Mouse (Mus musculus): ENCODE results near the gene Haspin. TPM values are rescaled to one million over a fixed set of nuclear protein-coding genes. Genes with fewer than 3 reads are reported as not detected.
A peak's percentile ranks its signal among the peaks of the same experiment; 100 is the strongest.

Gene Haspin
- polyA plus RNA-seq, 1 experiment, result 8.6 TPM

DNA sequence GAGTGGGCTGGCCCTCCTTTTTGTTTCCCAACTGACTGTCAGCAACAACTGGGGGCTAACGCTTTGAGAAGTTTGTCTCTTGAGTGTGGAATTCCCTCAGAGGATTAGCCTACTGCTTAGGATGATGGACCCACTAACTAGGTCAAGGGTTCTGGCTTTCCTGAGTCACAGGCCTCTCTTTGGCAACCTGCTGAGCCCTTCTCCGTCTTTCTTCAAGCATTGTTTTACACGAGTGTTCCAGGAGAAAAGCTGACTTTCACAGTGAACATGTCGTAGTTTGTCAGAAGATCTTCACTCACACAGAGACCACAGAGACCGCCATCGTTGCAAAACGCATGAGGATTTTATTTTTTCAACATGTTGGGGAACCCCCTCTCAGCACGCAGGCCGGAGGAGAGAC is 10.1 kb upstream of the Haspin start:
- no peak for DNase-seq
- Histone ChIP-seq H3K27me3 (ENCODE audit: control insufficient read depth, insufficient read depth, low read length) (no peaks in the 10 kb centered on the region), H3K4me1 (replicated peaks; ENCODE audit: control insufficient read depth, insufficient read depth, low read length) (no peaks in the 10 kb centered on the region), H3K4me3 (ENCODE audit: control insufficient read depth, insufficient read depth, low read length) (no peak overlapping the region), H3K27ac (ENCODE audit: control insufficient read depth, insufficient read depth, low read length) (no peak overlapping the region), H3K36me3 (ENCODE audit: control insufficient read depth, insufficient read depth, low read length) (no peaks in the 10 kb centered on the region)
- no peak for TF ChIP-seq POLR2A (IDR thresholded peaks at IDR 0.05; ENCODE audit: control insufficient read depth, extremely low read depth, insufficient read depth, low read length, poor library complexity)
- no peak for TF ChIP-seq CTCF (IDR thresholded peaks at IDR 0.05; ENCODE audit: borderline replicate concordance, control insufficient read depth, extremely low read depth, insufficient read depth, low read length, poor library complexity)
- WGBS, result 89% methylated on average over 9 of the region's 9 CpGs

DNA sequence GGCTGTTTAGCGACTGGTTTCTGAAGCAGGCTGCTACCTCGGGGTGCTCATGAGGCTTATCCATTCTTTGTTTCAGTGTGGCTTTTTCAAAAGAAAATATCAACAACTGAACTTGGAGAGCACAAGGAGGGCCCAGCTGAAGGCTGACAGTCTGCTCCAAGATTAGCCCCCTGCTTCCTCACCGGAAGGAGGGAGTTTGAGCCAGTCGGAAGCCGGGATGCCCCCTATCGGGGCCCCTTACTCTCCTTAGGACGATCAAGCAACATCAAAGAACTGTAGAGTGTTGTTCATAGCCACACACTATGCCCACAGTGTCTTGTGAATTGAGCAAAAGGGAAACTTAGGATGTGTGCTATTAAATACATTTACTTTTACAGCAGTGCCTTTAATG is 8.9 kb upstream of the Haspin start:
- Histone ChIP-seq H3K27ac (ENCODE audit: control insufficient read depth, insufficient read depth, low read length) (no peak overlapping the region), H3K4me1 (replicated peaks; ENCODE audit: control insufficient read depth, insufficient read depth, low read length) (no peaks in the 10 kb centered on the region), H3K27me3 (ENCODE audit: control insufficient read depth, insufficient read depth, low read length) (no peaks in the 10 kb centered on the region), H3K4me3 (ENCODE audit: control insufficient read depth, insufficient read depth, low read length) (no peak overlapping the region), H3K36me3 (ENCODE audit: control insufficient read depth, insufficient read depth, low read length) (no peaks in the 10 kb centered on the region)
- 77% methylated on average over 7 of the region's 7 CpGs for WGBS
- DNase-seq, result no peak
- TF ChIP-seq POLR2A (IDR thresholded peaks at IDR 0.05; ENCODE audit: control insufficient read depth, extremely low read depth, insufficient read depth, low read length, poor library complexity) (no peak), CTCF (IDR thresholded peaks at IDR 0.05; ENCODE audit: borderline replicate concordance, control insufficient read depth, extremely low read depth, insufficient read depth, low read length, poor library complexity) (no peak)

DNA sequence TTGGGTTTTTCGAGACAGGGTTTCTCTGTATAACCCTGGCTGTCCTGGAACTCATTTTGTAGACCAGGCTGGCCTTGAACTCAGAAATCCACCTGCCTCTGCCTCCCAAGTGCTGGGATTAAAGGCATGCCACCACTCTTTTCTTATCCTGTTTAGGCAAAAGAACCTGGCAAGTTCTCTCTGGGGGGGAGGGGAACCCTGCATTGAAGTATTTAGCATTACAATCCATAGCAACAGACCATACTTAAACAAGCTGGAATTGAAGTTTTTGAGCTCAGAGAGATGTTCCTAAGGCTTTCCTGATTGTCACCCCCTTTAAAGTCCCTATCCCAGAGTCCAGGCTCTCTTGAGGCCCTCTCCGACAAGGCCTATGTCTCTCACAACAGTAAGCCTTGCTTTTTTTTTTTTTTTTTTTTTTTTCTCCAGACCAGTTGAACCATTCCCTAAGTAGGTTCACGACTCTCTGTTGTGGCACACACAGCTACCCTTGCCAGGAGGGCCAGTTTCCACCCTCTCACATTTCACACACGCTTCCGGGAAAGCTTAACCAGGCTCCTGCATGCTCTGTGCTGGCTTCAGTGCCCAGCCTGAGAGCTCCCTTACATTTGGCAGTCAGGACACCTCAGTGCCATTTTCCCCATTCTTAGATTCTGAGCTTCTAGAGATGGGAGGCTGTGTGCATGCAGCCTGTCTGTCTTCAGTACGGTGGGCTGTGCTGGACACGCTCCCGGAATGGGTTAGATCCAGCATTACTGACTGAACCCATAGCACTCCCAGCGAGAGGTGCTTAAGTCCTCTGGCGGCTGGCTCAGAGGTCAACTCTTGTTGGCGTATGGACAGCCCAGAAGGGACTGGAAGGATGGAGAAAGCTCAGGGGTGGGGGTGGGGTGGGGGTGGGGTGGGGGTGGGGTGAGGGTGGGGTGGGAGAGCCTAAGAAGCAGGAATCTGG is 8.2 kb upstream of the Haspin start:
- no peak overlapping the region for H3K27ac ChIP-seq (ENCODE audit: control insufficient read depth, insufficient read depth, low read length)
- 89% methylated on average over 11 of the region's 11 CpGs for WGBS

DNA sequence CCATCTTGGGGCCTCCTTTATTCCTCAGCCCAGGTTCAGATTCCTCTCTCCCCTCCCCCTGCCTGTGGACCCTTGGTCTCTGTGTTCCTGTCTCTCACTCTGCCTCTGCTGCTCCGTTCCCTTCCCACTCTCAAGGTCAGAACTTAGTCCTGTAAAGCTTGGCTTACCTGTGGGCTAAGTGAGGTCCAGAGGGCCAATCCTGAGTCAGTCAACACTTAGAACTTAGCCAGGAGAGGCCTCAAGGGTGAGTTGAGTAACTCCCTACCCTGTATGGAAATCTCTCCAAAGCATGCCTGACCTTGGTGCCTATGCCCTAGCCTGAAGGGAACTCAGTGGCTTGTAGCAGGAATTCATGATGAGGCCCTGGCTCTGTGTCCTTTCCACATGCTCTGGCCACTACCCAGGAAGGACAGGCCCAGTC is 6.2 kb upstream of the Haspin start:
- no peak for DNase-seq
- 93% methylated on average over 1 of the region's 1 CpGs for WGBS
- TF ChIP-seq POLR2A (IDR thresholded peaks at IDR 0.05; ENCODE audit: control insufficient read depth, extremely low read depth, insufficient read depth, low read length, poor library complexity) (no peak), CTCF (IDR thresholded peaks at IDR 0.05; ENCODE audit: borderline replicate concordance, control insufficient read depth, extremely low read depth, insufficient read depth, low read length, poor library complexity) (no peak)
- Histone ChIP-seq H3K36me3 (ENCODE audit: control insufficient read depth, insufficient read depth, low read length) (no peaks in the 10 kb centered on the region), H3K4me3 (ENCODE audit: control insufficient read depth, insufficient read depth, low read length) (no peak overlapping the region), H3K27me3 (ENCODE audit: control insufficient read depth, insufficient read depth, low read length) (no peaks in the 10 kb centered on the region), H3K27ac (ENCODE audit: control insufficient read depth, insufficient read depth, low read length) (no peak overlapping the region), H3K4me1 (replicated peaks; ENCODE audit: control insufficient read depth, insufficient read depth, low read length) (no peaks in the 10 kb centered on the region)

More for the DNA sequence above, 8.2 kb upstream of the Haspin start:
- TF ChIP-seq POLR2A (IDR thresholded peaks at IDR 0.05; ENCODE audit: control insufficient read depth, extremely low read depth, insufficient read depth, low read length, poor library complexity), result no peak
- TF ChIP-seq CTCF (IDR thresholded peaks at IDR 0.05; ENCODE audit: borderline replicate concordance, control insufficient read depth, extremely low read depth, insufficient read depth, low read length, poor library complexity), result no peak
- Histone ChIP-seq H3K4me1 (replicated peaks; ENCODE audit: control insufficient read depth, insufficient read depth, low read length) (no peaks in the 10 kb centered on the region), H3K4me3 (ENCODE audit: control insufficient read depth, insufficient read depth, low read length) (no peak overlapping the region), H3K36me3 (ENCODE audit: control insufficient read depth, insufficient read depth, low read length) (no peaks in the 10 kb centered on the region), H3K27me3 (ENCODE audit: control insufficient read depth, insufficient read depth, low read length) (no peaks in the 10 kb centered on the region)
- DNase-seq, result no peak

DNA sequence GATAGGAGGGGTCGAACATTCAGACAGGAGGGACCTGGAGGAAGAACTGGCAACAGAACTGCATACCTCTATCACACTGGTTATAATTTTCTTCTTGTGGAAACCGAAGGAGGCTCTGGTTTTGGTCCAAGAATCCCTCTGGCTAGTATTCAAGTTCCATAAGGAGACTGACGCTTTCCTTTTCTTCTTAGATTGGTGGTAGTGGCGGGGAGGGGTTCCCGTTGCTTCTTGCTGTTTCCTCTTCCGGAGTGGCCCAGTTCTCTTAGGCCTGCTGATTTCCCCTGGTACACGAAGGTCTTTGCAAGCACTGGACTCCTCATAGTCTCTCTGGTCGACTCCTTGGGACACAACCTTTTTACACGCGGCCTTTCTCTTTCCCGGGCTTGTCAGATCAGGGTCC is 978 bp downstream of the Haspin start:
- Histone ChIP-seq H3K27ac (ENCODE audit: control insufficient read depth, insufficient read depth, low read length) (no peak overlapping the region), H3K4me3 (ENCODE audit: control insufficient read depth, insufficient read depth, low read length) (peak overlapping the region; percentile 77), H3K4me1 (replicated peaks; ENCODE audit: control insufficient read depth, insufficient read depth, low read length) (peaks cover 18% of the 10 kb centered on the region), H3K36me3 (ENCODE audit: control insufficient read depth, insufficient read depth, low read length) (no peaks in the 10 kb centered on the region), H3K27me3 (ENCODE audit: control insufficient read depth, insufficient read depth, low read length) (no peaks in the 10 kb centered on the region)
- 2% methylated on average over 11 of the region's 11 CpGs for WGBS
- DNase-seq, result peak; percentile 20
- TF ChIP-seq POLR2A (IDR thresholded peaks at IDR 0.05; ENCODE audit: control insufficient read depth, extremely low read depth, insufficient read depth, low read length, poor library complexity) (no peak; the same call in 1 of the 2 replicates), CTCF (IDR thresholded peaks at IDR 0.05; ENCODE audit: borderline replicate concordance, control insufficient read depth, extremely low read depth, insufficient read depth, low read length, poor library complexity) (no peak)

DNA sequence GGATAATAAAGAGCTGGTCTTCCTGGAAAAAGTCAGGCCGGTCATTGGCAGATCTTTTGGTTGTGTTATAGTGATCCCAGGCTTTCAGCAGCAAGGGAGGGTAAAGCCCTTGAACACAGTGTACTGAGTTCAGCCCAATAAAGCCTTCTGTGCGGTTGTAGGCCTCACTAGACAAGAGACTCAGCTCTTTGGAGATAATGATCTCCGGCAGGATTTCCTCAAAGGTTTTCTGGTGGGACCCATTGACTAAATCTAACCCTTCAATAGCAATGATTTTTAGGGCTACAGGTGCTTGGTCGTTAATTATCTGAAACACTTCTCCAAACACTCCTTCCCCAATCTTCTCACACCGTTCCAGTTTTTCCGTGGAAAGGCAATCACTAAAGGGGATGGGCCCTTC is 1.5 kb downstream of the Haspin start:
- Histone ChIP-seq H3K4me3 (ENCODE audit: control insufficient read depth, insufficient read depth, low read length) (peak overlapping the region; percentile 17; the same call in 1 of the 2 replicates), H3K27ac (ENCODE audit: control insufficient read depth, insufficient read depth, low read length) (no peak overlapping the region), H3K4me1 (replicated peaks; ENCODE audit: control insufficient read depth, insufficient read depth, low read length) (peaks cover 18% of the 10 kb centered on the region), H3K27me3 (ENCODE audit: control insufficient read depth, insufficient read depth, low read length) (no peaks in the 10 kb centered on the region), H3K36me3 (ENCODE audit: control insufficient read depth, insufficient read depth, low read length) (no peaks in the 10 kb centered on the region)
- DNase-seq, result no peak
- TF ChIP-seq POLR2A (IDR thresholded peaks at IDR 0.05; ENCODE audit: control insufficient read depth, extremely low read depth, insufficient read depth, low read length, poor library complexity) (no peak), CTCF (IDR thresholded peaks at IDR 0.05; ENCODE audit: borderline replicate concordance, control insufficient read depth, extremely low read depth, insufficient read depth, low read length, poor library complexity) (no peak)
- 24% methylated on average over 6 of the region's 6 CpGs for WGBS

Data from thymus, adult 2 months (tissue).